8 mouse cellular contexts compared by ENCODE assay signal in genomic region chr3:96600639-96601250, GRCm38 (mm10). TPM values are rescaled to one million over a fixed set of nuclear protein-coding genes. Genes with fewer than 3 reads are reported as not detected.
A peak's percentile ranks its signal among the peaks of the same experiment; 100 is the strongest.
DNase-seq lines count a peak whose midpoint lies in the region; ATAC-seq and TF ChIP-seq lines count a peak whose summit lies in the region.

Gene Lix1l, plus strand, starts transcription at chr3:96601149.

- no peak for TF ChIP-seq CTCF in G1E (IDR thresholded peaks at IDR 0.05; ENCODE audit: low read depth, low read length)
- no peak for TF ChIP-seq CTCF in layer of hippocampus, adult 2 months (conservative IDR thresholded peaks at IDR 0.05)
- TF ChIP-seq CTCF in lung, embryonic 14.5 days (IDR thresholded peaks at IDR 0.05; ENCODE audit: low read depth) = no peak

- peak; percentile 98 for DNase-seq in G1E (ENCODE audit: low spot score)
- peak; percentile 95 for DNase-seq in cerebellum, adult 11-12 months
- DNase-seq in heart, postnatal 25 days (ENCODE audit: low spot score) = peak; percentile 95
- DNase-seq in layer of hippocampus, adult 2 months (ENCODE audit: low spot score in 2 of 2) = peak; percentile 94 to 97
- DNase-seq in lung, embryonic 14.5 days = peak; percentile 97
- DNase-seq in testis, postnatal 14 days (ENCODE audit: low spot score) = peak; percentile 94

- WGBS in forebrain, embryonic 16.5 days = under 1% methylated on average over 27 of the region's 27 CpGs
- WGBS in lung, embryonic 14.5 days = 1% methylated on average over 27 of the region's 27 CpGs

- peak; percentile 99 for ATAC-seq in G1E (ENCODE audit: extremely low read depth, insufficient number of reproducible peaks, low FRiP score, poor library complexity, severe bottlenecking)
- peak; percentile 96 for ATAC-seq in forebrain, embryonic 16.5 days
- ATAC-seq in lung, embryonic 14.5 days (ENCODE audit: insufficient read depth) = peak; percentile 95
- ATAC-seq in neutrophil, adult 5-6 weeks (ENCODE audit: extremely low read depth, insufficient number of reproducible peaks, low FRiP score, poor library complexity, severe bottlenecking) = peak; percentile 88

- peaks cover 55% of the 10 kb centered on the region for H3K4me1 ChIP-seq in G1E (ENCODE audit: insufficient read depth, low read depth, low read length)
- H3K4me1 ChIP-seq in forebrain, embryonic 16.5 days (replicated peaks; ENCODE audit: control insufficient read depth, insufficient read depth, low read length) = peaks cover 73% of the 10 kb centered on the region
- H3K4me1 ChIP-seq in lung, embryonic 14.5 days (ENCODE audit: insufficient read depth) = peaks cover 7% of the 10 kb centered on the region; the same call in 1 of the 2 replicates

- peak within 1 kb of the TSS; percentile 87 for H3K9ac ChIP-seq in forebrain, embryonic 16.5 days (replicated peaks; ENCODE audit: low read depth, low read length)
- peak within 1 kb of the TSS; percentile 82 for H3K9ac ChIP-seq in lung, embryonic 14.5 days

- H3K27me3 ChIP-seq in G1E (ENCODE audit: insufficient read depth, low read length) = peaks cover 62% of the 10 kb centered on the region
- H3K27me3 ChIP-seq in forebrain, embryonic 16.5 days (replicated peaks; ENCODE audit: control insufficient read depth, insufficient read depth, low read length) = no peaks in the 10 kb centered on the region
- peaks cover 29% of the 10 kb centered on the region for H3K27me3 ChIP-seq in lung, embryonic 14.5 days (ENCODE audit: insufficient read depth, low read length)

- H3K9me3 ChIP-seq in G1E (replicated peaks) = peaks cover 8% of the 10 kb centered on the region
- no peaks in the 10 kb centered on the region for H3K9me3 ChIP-seq in forebrain, embryonic 16.5 days (ENCODE audit: control insufficient read depth, low read length)
- H3K9me3 ChIP-seq in lung, embryonic 14.5 days (ENCODE audit: low read depth, low read length) = no peaks in the 10 kb centered on the region

- intact Hi-C loops in heart, postnatal 25 days (cut with DNase I) = no loop called here

- peak within 1 kb of the TSS; percentile 96 for H3K27ac ChIP-seq in forebrain, embryonic 16.5 days (ENCODE audit: low read length)
- peak within 1 kb of the TSS; percentile 92 for H3K27ac ChIP-seq in layer of hippocampus, adult 2 months
- H3K27ac ChIP-seq in lung, embryonic 14.5 days (ENCODE audit: low read depth) = peak within 1 kb of the TSS; percentile 97

- H3K4me3 ChIP-seq in G1E (ENCODE audit: low read depth, low read length) = peak within 1 kb of the TSS; percentile 76
- peak within 1 kb of the TSS; percentile 81 for H3K4me3 ChIP-seq in forebrain, embryonic 16.5 days (replicated peaks; ENCODE audit: low read length)
- H3K4me3 ChIP-seq in layer of hippocampus, adult 2 months = peak within 1 kb of the TSS; percentile 67
- H3K4me3 ChIP-seq in lung, embryonic 14.5 days (ENCODE audit: low read depth, low read length) = peak within 1 kb of the TSS; percentile 67

- H3K4me2 ChIP-seq in forebrain, embryonic 16.5 days (ENCODE audit: low read length) = peak within 1 kb of the TSS; percentile 62
- peak within 1 kb of the TSS; percentile 67 for H3K4me2 ChIP-seq in lung, embryonic 14.5 days

- H3K36me3 ChIP-seq in G1E (replicated peaks) = no peaks in the 10 kb centered on the region
- no peaks in the 10 kb centered on the region for H3K36me3 ChIP-seq in forebrain, embryonic 16.5 days (ENCODE audit: control insufficient read depth, insufficient read depth)
- no peaks in the 10 kb centered on the region for H3K36me3 ChIP-seq in lung, embryonic 14.5 days (ENCODE audit: insufficient read depth)

RNA-seq across cellular contexts. Expression of gene Lix1l, which starts in this region (rescaled TPM):
- total RNA-seq in G1E (2014; fragmentation: Nextera tagmentation) (1.9 and 2.4 TPM in 2 replicates), G1E (2017) (3.6 TPM in 2 replicates)
- polyA plus RNA-seq in G1E (2012) = 0.41 and 0.49 TPM in 2 replicates
- polyA plus RNA-seq in forebrain, embryonic 16.5 days (2015; fragmentation: Nextera tagmentation; extraction: Ambion mirVana) = 6.3 and 7.5 TPM in 2 replicates
- total RNA-seq in heart, postnatal 25 days (2021) = 10 to 100 TPM; 25.4 to 27.2 TPM
- 10 to 100 TPM; 29.0 to 29.1 TPM for total RNA-seq in layer of hippocampus, adult 2 months (2021)
- polyA plus RNA-seq in lung, embryonic 14.5 days (2014; fragmentation: Nextera tagmentation; extraction: Ambion mirVana) = 7.9 and 8.3 TPM in 2 replicates
- 0.23 TPM in 1 of 2 replicates, not detected in the other for total RNA-seq in neutrophil, adult 5-6 weeks (2017)

Comparison
In these comparisons a context has a peak if more than half of its experiments do, and no peak if none do; other contexts are left out.
1. Peak in every context shown above with its lines: DNase-seq, ATAC-seq, H3K4me3 ChIP-seq and H3K27ac ChIP-seq.
2. RNA of gene Lix1l (total RNA-seq): 29.0 to 29.1 TPM in layer of hippocampus, adult 2 months and 25.4 to 27.2 TPM in heart, postnatal 25 days; 1.9 to 3.6 TPM in G1E and 0.23 TPM in neutrophil, adult 5-6 weeks; every median in the first group is over 4 times any median in the second.
3. Peak in ATAC-seq in neutrophil, adult 5-6 weeks; RNA of the gene not detected or under 1 TPM.